Mouse (Mus musculus) cerebellum, adult 18-20 months (tissue): ENCODE measurements around the gene Mrpl38.

Experiments used
- DNase-seq, 2 experiments: peaks; one replicate each; pipeline ENCODE4 v3.0.0; 2021

Mrpl38 gene

DNA sequence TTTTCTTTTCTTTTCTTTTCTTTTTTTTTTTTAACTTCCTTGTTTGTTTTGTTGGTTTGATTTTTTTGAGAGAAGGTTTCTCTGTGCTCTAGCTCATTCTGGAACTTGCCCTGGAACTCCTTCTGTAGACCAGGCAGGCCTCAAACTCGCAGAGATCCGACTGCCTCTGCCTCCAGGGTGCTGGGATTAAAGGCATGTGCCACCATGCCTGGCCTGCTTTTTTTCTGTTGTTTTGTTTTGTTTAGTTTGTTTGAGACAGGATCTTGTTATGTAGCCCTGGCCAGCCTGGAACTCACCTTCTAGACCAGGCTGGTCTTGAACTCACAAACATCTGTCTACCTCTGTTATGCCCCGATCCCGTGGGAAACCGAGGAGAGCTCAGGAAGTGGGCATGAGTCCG, 49.1 kb downstream of the Mrpl38 start:
- DNase-seq, result no peak

DNA sequence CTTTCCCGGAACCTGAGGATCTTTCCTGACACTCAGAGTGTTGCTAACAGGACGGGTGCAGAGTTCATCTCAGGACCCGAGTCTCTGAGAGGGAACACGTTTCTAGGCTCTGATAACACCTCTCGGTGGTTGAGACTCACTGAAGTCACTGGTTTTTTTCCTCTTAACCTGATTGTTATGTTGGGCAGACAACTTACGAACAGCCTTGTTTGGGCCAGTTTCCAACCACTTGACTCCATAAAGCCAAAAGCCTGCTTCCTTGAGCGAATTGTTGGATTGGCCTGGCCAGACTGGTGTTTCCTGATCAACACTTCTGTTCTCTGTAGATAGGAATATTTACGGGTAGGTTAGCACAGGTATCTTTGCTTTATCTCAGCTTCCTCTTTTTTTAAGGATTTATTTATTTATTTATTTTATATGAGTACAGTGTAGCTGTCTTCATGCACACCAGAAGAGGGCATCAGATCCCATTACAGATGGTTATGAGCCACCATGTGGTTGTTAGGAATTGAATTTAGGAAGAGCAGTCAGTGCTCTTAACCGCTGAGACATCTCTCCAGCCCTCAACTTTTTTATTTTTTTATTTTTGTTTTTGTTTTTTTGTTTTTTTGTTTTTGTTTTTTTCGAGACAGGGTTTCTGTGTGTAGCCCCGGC, 49.8 kb downstream of the Mrpl38 start:
- no peak for DNase-seq

DNA sequence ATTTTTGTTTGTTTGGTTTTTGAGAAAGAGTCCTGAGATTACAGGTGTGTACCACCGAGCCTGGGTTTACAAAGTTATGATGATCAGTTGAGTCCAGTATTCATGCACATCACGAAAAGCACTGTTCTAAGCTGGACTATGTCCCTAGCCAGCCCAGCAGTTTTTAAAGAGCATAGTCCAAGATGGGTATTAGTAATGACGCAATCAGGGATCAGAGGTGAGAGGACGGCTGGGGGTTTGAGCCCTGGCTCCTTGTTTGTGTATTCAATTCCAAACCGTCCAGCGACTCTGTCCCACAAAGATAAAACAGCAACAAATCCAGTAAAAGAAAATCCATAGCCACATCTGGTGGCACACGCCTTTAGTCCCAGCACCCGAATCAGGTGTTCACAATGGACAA, 50.5 kb downstream of the Mrpl38 start:
- DNase-seq, result no peak

DNA sequence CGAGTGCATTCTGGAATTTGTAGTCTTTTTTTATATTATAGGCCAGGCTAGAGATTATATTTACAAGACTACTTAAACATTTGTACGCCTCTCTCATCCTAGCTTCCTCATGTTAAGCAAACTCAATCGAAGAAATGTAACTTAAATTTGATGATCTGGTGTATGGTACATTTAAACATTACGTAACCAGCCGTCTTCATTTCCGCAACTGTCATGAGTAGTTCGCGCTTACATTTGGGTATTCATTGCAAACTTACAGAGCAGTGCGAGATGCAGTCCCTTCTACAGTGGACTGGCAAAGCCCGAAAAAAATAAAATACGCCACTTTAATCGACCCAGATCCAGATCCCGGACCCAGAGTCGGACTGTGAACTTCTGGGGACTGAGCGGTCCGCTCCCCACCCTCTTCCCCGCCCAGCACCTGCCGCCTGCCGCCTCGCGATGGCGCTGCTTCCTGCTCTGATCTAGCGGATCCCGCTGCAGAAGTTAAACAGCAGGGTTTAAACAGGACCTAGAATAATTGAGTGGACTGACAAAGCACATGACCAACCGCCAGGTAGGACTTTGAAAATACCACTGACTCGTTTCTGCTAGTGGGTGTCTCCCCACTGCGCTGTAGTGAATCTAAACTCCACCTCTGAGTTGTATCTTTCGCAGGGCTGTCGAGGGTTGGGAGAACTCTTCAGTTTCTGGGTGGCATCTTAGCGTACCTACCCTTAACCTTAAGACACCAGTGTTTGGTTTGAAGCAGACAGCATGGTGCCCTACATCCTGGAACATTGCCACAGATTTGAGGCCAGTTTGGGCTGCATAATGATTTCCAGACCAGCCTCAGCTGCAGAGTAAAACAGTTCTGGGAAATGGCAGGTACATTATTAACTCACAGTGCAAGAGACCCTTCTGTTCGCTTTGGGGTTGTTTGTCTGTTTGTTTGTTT, 51.2 kb downstream of the Mrpl38 start:
- peak; percentile 92 to 94 for DNase-seq

DNA sequence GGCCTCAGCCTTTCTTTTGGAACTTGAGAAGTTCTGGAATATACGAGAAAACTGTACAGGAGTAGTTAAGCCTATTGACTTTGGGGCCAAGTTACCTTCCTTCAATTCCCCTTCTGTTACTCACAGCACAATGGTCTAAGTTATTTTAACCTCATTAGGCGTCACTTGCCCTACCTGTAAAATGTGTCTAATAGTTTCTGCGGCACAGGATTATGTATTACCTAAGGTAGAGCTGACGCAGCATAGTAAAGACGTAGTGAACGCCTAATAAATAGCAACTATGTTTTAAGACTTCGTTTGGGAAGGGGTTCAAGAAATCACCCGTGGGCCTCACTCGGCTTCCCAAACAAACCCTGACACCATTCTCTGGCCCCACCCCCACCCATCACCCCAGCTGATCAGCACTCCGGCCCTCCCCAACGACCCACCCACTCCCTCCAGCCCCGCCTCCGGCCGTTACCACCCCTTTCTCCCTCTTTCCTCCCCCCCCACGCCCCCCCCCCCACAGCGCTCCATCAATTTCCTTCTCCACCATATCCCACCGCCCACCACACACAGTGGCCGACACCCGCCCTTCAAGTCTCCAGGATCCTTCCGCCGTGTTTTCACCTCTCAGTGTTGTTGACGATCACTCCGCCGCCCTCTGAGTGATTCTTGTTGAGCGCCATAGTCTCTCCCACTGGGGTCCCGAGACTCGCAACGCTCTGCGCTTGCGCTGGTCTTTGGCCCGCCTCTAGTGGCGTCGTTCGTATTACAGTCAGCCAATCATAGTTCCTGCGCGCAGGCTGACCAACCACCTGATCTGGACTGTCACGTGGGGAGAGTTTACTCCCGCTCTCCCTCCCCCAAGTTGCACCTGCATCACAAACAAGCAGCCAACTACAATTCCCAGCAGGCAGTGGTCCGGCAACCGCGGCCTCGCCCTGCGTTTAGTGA, 52.1 kb downstream of the Mrpl38 start, which contains the start of gene Wbp2:
Gene Wbp2 (minus strand): TSS at position 738 of the 936 bp plus-strand sequence.
- DNase-seq, result peak; percentile 94 to 99

DNA sequence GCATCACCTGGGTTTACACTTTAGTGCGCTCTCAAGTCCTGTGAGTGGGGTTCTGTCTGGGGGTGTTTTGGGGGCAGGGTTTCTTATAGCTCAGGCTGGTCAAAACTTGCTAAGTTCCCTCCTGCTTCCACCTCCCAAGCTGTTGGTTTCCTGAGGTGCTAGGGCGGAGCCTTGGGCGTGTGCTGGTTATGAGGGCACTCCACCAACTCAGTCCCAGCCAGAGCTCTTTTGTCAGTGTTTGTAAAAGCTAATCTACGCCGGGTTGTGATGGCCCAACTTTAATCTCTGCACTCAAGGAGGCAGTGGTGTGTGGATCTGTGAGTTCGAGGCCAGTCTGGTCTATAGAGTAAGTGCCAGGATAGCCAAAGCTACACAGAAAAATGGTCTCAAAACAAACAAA, 54.5 kb downstream of the Mrpl38 start:
- DNase-seq, result no peak

DNA sequence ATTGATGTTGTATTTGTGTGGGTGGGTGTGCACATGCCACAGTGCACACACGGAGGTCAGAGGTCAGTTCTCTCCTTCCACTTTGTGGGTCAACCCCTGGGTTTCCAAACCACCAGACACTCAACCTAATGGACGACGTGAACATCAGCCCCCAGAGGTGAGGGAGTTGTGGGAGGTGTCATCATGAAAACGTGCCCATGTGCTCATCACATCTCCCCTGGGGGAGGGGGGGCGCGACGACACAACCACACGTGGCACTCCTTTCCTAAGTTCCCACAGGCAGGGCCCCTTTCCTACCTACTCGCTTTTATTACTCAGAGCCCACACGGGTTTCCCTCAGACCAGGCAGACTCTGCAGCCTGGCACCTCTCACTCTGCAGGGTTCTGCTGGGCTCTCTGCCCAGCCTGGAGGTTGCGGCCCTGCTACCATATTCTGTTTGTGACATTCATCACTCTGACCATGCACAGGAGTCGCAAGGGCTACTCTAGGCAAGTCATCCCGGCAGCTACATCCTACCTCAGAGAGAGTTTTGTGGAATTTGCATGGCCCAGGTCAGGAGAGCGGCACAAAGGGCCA, 55.5 kb downstream of the Mrpl38 start:
- DNase-seq, result peak in 1 of 2 experiments; percentile 37
